Mouse (Mus musculus): ENCODE results near the gene Eif2ak4. TPM values are rescaled to one million over a fixed set of nuclear protein-coding genes. Genes with fewer than 3 reads are reported as not detected.
A peak's percentile ranks its signal among the peaks of the same experiment; 100 is the strongest.

The Eif2ak4 gene
- polyA plus RNA-seq, 2 experiments = 3.7 to 6.3 TPM

DNA sequence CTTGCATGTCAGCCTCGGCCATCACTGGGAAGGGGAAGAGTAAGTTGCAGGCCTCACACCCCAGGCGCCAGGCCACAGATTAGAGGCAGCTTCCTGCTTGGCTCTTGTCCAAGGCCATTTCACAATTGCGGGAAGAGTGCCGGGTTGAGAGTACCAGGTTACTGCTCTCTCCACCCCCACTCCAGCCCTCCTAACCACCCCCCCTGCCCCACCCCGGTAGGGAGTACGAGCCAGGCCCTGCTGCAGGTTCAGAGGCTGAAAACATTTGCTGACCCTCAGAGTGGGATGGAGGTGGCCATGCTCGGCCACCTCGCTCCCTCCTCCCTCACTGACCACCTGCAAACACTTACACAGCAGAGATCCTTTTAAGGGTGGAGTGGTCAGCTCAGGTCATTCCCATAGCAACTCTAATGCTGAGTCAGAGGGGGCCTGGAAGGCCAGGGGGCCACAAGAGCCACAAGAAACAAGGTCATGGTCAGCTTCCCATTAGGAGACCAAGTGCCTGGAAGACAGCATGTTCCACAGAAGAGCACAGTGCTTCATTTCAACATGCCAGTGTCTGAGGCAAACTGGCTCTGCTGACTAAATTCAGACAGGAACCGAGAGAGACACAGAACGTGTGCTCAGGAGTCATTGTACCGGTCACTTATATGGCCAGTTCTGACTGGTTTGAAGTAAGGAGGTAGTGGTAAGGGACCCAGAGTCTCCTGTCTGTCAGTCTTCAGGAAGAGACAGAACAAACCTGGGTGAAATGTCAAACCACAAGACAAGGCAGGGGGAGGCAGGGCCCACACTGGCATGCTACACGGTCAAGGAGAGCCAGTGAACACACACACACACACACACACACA is 102.0 kb downstream of the Eif2ak4 start:
- H3K4me2 ChIP-seq (ENCODE audit: low read depth) = no peak overlapping the region
- WGBS (ENCODE audit: insufficient replicate concordance) = 17% methylated on average over 12 of the region's 12 CpGs
- H3K4me3 ChIP-seq (ENCODE audit: insufficient read depth in 1 of 2, low read depth in 2 of 2, low read length in 2 of 2) = no peak overlapping the region
- no peak overlapping the region for H3K9ac ChIP-seq (replicated peaks)
- H3K27me3 ChIP-seq (ENCODE audit: control insufficient read depth, insufficient read depth, low read length) = no peaks in the 10 kb centered on the region
- peak; percentile 59 for ATAC-seq (ENCODE audit: insufficient read depth)
- no peaks in the 10 kb centered on the region for H3K9me3 ChIP-seq (ENCODE audit: control insufficient read depth, low read length)
- peaks cover 0 to 18% of the 10 kb centered on the region in 2 experiments; a peak in 3 of 4 replicates for H3K4me1 ChIP-seq (replicated peaks; ENCODE audit: control insufficient read depth in 2 of 2, insufficient read depth in 2 of 2, low read length in 1 of 2)
- peak in 2 of 3 experiments; percentile 37 to 41 for DNase-seq (ENCODE audit: low read depth in 3 of 3, low spot score in 3 of 3)
- H3K36me3 ChIP-seq (replicated peaks; ENCODE audit: control insufficient read depth, insufficient read depth, low read depth) = no peaks in the 10 kb centered on the region
- TF ChIP-seq CTCF (IDR thresholded peaks at IDR 0.05; ENCODE audit: low read depth) (no peak), EP300 (IDR thresholded peaks at IDR 0.05; ENCODE audit: low read depth) (no peak)
- no peak overlapping the region for H3K27ac ChIP-seq

DNA sequence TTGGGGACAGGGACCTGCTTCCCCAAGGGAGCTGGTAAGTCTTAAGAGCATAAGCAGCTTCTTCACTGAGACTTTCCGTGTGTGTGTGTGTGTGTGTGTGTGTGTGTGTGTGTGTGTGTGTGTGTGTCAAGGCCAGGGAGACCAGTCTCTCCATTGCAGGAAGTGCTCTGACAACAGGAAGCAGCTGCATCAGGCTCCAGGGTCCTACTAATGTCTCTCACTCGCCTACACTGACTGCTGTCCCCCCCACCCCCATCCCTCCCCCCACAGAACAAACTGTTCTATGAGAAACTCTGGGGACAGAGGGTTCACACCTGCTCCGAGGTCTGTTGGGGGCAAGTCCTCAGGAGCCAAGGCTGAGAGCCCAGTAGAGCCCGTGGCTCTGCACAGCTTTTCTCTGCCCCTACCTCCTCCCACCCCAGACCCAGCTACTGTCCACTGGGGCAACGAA is 102.9 kb downstream of the Eif2ak4 start:
- H3K9ac ChIP-seq (replicated peaks) = no peak overlapping the region
- no peak for TF ChIP-seq CTCF (IDR thresholded peaks at IDR 0.05; ENCODE audit: low read depth)
- no peak for TF ChIP-seq EP300 (IDR thresholded peaks at IDR 0.05; ENCODE audit: low read depth)
- no peak overlapping the region for H3K27ac ChIP-seq
- H3K4me2 ChIP-seq (ENCODE audit: low read depth) = no peak overlapping the region
- H3K4me1 ChIP-seq (replicated peaks; ENCODE audit: control insufficient read depth in 2 of 2, insufficient read depth in 2 of 2, low read length in 1 of 2) = peaks cover 0 to 18% of the 10 kb centered on the region in 2 experiments; a peak in 3 of 4 replicates
- no peaks in the 10 kb centered on the region for H3K9me3 ChIP-seq (ENCODE audit: control insufficient read depth, low read length)
- no peaks in the 10 kb centered on the region for H3K27me3 ChIP-seq (ENCODE audit: control insufficient read depth, insufficient read depth, low read length)
- 9% methylated on average over 5 of the region's 5 CpGs for WGBS (ENCODE audit: insufficient replicate concordance)
- no peaks in the 10 kb centered on the region for H3K36me3 ChIP-seq (replicated peaks; ENCODE audit: control insufficient read depth, insufficient read depth, low read depth)
- DNase-seq (ENCODE audit: low read depth in 3 of 3, low spot score in 3 of 3) (no peak), ATAC-seq (ENCODE audit: insufficient read depth) (peak; percentile 27; the same call in 1 of the 2 replicates)
- no peak overlapping the region for H3K4me3 ChIP-seq (ENCODE audit: insufficient read depth in 1 of 2, low read depth in 2 of 2, low read length in 2 of 2)

DNA sequence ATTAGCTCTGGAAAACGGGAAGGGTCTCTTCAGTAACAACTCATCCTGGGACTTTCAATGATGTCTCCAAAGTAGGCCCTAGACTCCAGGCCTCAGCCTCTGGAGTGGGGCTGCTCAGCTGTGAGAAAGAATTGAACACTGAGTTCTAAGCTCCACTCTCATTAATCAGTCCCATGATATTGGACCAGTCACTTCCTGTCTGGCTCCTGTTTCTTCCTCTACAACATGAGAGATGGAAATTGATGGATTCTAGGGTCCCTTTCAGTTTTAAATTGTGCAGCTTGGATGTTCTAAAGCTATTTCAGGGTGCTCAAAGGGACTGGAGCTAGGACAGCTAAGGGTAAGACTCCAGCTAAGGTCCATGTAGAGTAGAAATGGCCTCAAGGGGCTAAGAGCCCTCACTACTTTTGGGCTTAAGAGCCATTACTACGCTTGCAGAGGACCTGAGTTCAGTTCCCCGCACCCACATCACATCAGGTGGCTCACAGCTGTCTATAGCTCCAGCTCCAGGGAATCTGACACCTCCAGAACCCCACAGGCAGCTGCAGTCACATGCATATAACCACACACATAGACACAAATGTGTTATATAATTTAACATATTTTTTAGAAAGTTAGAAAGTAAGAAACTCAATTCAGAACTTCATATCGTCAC is 103.5 kb downstream of the Eif2ak4 start:
- Histone ChIP-seq H3K36me3 (replicated peaks; ENCODE audit: control insufficient read depth, insufficient read depth, low read depth) (no peaks in the 10 kb centered on the region), H3K4me2 (ENCODE audit: low read depth) (no peak overlapping the region), H3K4me1 (replicated peaks; ENCODE audit: control insufficient read depth in 2 of 2, insufficient read depth in 2 of 2, low read length in 1 of 2) (peaks cover 0 to 18% of the 10 kb centered on the region in 2 experiments; a peak in 3 of 4 replicates), H3K9ac (replicated peaks) (no peak overlapping the region), H3K9me3 (ENCODE audit: control insufficient read depth, low read length) (no peaks in the 10 kb centered on the region), H3K27ac (no peak overlapping the region), H3K27me3 (ENCODE audit: control insufficient read depth, insufficient read depth, low read length) (no peaks in the 10 kb centered on the region), H3K4me3 (ENCODE audit: insufficient read depth in 1 of 2, low read depth in 2 of 2, low read length in 2 of 2) (no peak overlapping the region)
- TF ChIP-seq EP300 (IDR thresholded peaks at IDR 0.05; ENCODE audit: low read depth) (no peak), CTCF (IDR thresholded peaks at IDR 0.05; ENCODE audit: low read depth) (no peak)
- no peak for DNase-seq (ENCODE audit: low read depth in 3 of 3, low spot score in 3 of 3)
- ATAC-seq (ENCODE audit: insufficient read depth) = no peak
- WGBS (ENCODE audit: insufficient replicate concordance) = 54% methylated on average over 4 of the region's 4 CpGs

DNA sequence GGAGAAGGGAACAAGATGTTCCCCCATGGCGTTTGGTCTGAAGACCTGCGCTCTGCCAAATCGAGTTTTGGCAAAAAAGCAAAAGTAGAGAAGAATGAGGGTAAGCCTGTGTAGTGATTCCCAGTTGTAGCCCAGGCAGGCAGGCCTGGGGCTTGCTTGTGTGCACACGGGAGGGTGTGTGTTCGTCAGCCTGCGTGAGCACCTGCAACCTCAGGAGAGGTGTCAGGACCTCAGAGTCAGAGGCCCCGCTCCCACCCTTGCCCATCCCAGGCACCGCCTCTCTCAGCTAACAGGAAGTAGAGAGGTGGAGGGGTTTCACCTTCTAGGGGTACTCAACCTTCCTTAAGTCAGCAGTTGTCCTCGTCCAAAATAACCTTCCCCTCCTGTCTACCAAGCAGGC is 106.6 kb downstream of the Eif2ak4 start:
- ATAC-seq (ENCODE audit: insufficient read depth) = no peak

DNA sequence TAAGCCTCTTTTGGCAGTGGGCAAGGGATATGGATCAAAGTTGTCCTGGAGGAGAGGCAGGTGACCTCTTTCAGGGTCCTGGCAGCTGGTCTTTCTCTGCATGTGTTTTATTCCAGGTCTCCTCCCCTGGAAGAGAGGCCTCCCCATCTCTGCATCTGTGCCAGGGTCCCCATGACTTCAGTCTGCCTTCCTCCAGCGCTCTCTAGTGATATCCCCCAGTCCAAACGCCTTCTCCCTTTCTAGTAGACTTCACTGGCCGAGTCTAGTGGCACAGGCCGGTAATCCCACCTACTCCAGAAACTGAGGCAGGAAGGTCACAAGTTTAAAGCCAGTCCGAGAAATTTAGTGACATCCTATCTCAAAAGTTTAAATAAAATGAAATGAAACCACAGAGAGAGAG is 109.5 kb downstream of the Eif2ak4 start:
- TF ChIP-seq EP300 (IDR thresholded peaks at IDR 0.05; ENCODE audit: low read depth) (no peak), CTCF (IDR thresholded peaks at IDR 0.05; ENCODE audit: low read depth) (no peak)
- DNase-seq (ENCODE audit: low read depth in 3 of 3, low spot score in 3 of 3) (no peak), ATAC-seq (ENCODE audit: insufficient read depth) (no peak)
- no peak overlapping the region for H3K27ac ChIP-seq
- H3K4me1 ChIP-seq (replicated peaks; ENCODE audit: control insufficient read depth in 2 of 2, insufficient read depth in 2 of 2, low read length in 1 of 2) = no peaks in the 10 kb centered on the region
- no peak overlapping the region for H3K4me2 ChIP-seq (ENCODE audit: low read depth)
- H3K9ac ChIP-seq (replicated peaks) = no peak overlapping the region
- H3K9me3 ChIP-seq (ENCODE audit: control insufficient read depth, low read length) = no peaks in the 10 kb centered on the region
- H3K27me3 ChIP-seq (ENCODE audit: control insufficient read depth, insufficient read depth, low read length) = no peaks in the 10 kb centered on the region
- no peaks in the 10 kb centered on the region for H3K36me3 ChIP-seq (replicated peaks; ENCODE audit: control insufficient read depth, insufficient read depth, low read depth)
- H3K4me3 ChIP-seq (ENCODE audit: insufficient read depth in 1 of 2, low read depth in 2 of 2, low read length in 2 of 2) = no peak overlapping the region
- 59% methylated on average over 5 of the region's 5 CpGs for WGBS (ENCODE audit: insufficient replicate concordance)

More for the DNA sequence above, 106.6 kb downstream of the Eif2ak4 start:
- Histone ChIP-seq H3K4me1 (replicated peaks; ENCODE audit: control insufficient read depth in 2 of 2, insufficient read depth in 2 of 2, low read length in 1 of 2) (peaks cover 0 to 12% of the 10 kb centered on the region in 2 experiments; a peak in 3 of 4 replicates), H3K9ac (replicated peaks) (no peak overlapping the region), H3K36me3 (replicated peaks; ENCODE audit: control insufficient read depth, insufficient read depth, low read depth) (no peaks in the 10 kb centered on the region), H3K9me3 (ENCODE audit: control insufficient read depth, low read length) (no peaks in the 10 kb centered on the region), H3K27me3 (ENCODE audit: control insufficient read depth, insufficient read depth, low read length) (no peaks in the 10 kb centered on the region), H3K27ac (no peak overlapping the region), H3K4me3 (ENCODE audit: insufficient read depth in 1 of 2, low read depth in 2 of 2, low read length in 2 of 2) (no peak overlapping the region), H3K4me2 (ENCODE audit: low read depth) (no peak overlapping the region)
- DNase-seq (ENCODE audit: low read depth in 3 of 3, low spot score in 3 of 3) = no peak
- TF ChIP-seq EP300 (IDR thresholded peaks at IDR 0.05; ENCODE audit: low read depth) (no peak), CTCF (IDR thresholded peaks at IDR 0.05; ENCODE audit: low read depth) (no peak)
- 62% methylated on average over 9 of the region's 9 CpGs for WGBS (ENCODE audit: insufficient replicate concordance)

Data from liver, embryonic 14.5 days (tissue).